Mouse (Mus musculus) small intestine, adult 2 months (tissue): ENCODE data around the gene Xbp1. TPM values are rescaled to one million over a fixed set of nuclear protein-coding genes. Genes with fewer than 3 reads are reported as not detected.

Experiments used
- H3K27ac ChIP-seq: fragments of 200-500 bp; 2 replicates; pipeline ENCODE4 v1.5.1; 2012; ENCODE audit warnings: low read depth, low read length, control low read depth, inconsistent platforms; ENCODE audit not compliant: insufficient read depth
- H3K27me3 ChIP-seq: fragments of 200-500 bp; 2 replicates; pipeline ENCODE4 v1.6.1; 2012; ENCODE audit warnings: mild to moderate bottlenecking, moderate library complexity, low read length, inconsistent platforms; ENCODE audit not compliant: control insufficient read depth, insufficient read depth
- H3K36me3 ChIP-seq: fragments of 200-500 bp; 2 replicates; pipeline ENCODE4 v1.6.1; 2012; ENCODE audit warnings: mild to moderate bottlenecking, low read length, control low read depth, inconsistent platforms; ENCODE audit not compliant: control insufficient read depth, insufficient read depth
- H3K4me1 ChIP-seq: fragments of 200-500 bp; 2 replicates; pipeline ENCODE4 v1.6.1; 2012; ENCODE audit warnings: low read length, inconsistent platforms, mixed read lengths; ENCODE audit not compliant: control insufficient read depth, insufficient read depth, insufficient read length
- H3K4me3 ChIP-seq: fragments of 200-500 bp; 2 replicates; pipeline ENCODE4 v1.5.1; 2012; ENCODE audit warnings: low read depth, mild to moderate bottlenecking, control low read depth, inconsistent platforms, low read length, moderate library complexity
- CTCF ChIP-seq: fragments of 200-500 bp; IDR thresholded peaks from 2 replicates; pipeline ENCODE4 v1.5.1; 2012; ENCODE audit warnings: low read depth, mild to moderate bottlenecking, control low read depth, inconsistent platforms, low read length, moderate library complexity, mixed read lengths; ENCODE audit not compliant: insufficient replicate concordance, insufficient read length; ENCODE audit errors: extremely low read depth
- POLR2A ChIP-seq: fragments of 200-500 bp; IDR thresholded peaks from 2 replicates; pipeline ENCODE4 v1.6.1; 2012; ENCODE audit warnings: low read depth, mild to moderate bottlenecking, control low read depth, inconsistent platforms, low read length, moderate library complexity
- WGBS: fragments of 180-500 bp; shearing (Covaris S2); methylation state at CpG from one replicate; pipeline ENCODE4 v1.1.7; 2018; 5-methylcytosine and 5-hydroxymethylcytosine counted together
- polyA plus RNA-seq: library from polyadenylated mRNA; depleted of rRNA; stranded (reverse); fragments of >200 nt; gene quantifications from 2 replicates; pipeline ENCODE4 v1.2.3, GENCODE M21; 2012; rRNA removed

Gene Xbp1
- polyA plus RNA-seq, 1 experiment, result 124 TPM

DNA sequence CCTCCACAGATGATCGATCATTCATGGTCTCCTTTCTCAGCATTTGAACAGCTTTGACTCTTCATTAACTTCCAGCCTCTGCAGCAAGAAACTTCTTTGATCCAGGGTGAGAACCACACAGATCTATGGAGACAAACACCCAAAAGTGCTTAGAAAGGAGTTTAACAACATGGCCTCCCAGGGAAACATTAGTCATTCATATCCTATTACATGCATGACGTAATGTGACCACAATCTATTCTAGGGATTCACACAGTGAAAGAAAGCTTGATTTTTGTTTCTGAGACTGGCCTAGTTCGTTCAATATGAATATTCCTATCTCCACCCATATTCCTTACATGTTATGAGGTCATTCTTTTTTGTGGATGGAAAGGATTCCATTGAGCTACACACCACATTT lies 45.1 kb downstream of the Xbp1 start:
- WGBS, result 91% methylated on average over 3 of the region's 3 CpGs
- no peaks in the 10 kb centered on the region for H3K27me3 ChIP-seq
- no peak overlapping the region for H3K4me3 ChIP-seq
- TF ChIP-seq POLR2A, result no peak
- no peak for TF ChIP-seq CTCF
- no peak overlapping the region for H3K27ac ChIP-seq
- H3K36me3 ChIP-seq, result no peaks in the 10 kb centered on the region
- H3K4me1 ChIP-seq, result no peaks in the 10 kb centered on the region

DNA sequence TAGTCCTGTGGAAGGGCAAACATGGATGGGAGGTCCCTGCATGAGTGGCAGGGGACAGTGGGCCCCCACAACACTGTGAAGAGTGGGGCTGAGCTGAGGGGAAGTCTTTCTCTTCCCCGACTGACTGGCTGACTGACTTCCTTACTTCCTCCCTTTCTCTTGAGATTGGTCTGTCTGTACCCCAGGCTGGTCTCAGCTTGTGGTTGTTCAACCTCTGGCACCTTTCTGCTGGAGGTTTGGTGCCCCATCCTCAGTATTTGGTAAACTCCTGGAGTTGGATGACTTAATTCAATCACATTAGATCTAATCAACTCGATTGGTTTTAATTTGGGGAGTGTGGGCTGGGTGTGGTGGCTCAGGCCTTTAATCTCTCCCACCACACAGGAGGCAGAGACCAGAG lies 46.0 kb downstream of the Xbp1 start:
- WGBS, result 48% methylated on average over 2 of the region's 2 CpGs
- Histone ChIP-seq H3K4me3 (no peak overlapping the region), H3K27ac (no peak overlapping the region), H3K4me1 (no peaks in the 10 kb centered on the region), H3K36me3 (no peaks in the 10 kb centered on the region), H3K27me3 (no peaks in the 10 kb centered on the region)
- TF ChIP-seq CTCF, result no peak
- TF ChIP-seq POLR2A, result no peak

DNA sequence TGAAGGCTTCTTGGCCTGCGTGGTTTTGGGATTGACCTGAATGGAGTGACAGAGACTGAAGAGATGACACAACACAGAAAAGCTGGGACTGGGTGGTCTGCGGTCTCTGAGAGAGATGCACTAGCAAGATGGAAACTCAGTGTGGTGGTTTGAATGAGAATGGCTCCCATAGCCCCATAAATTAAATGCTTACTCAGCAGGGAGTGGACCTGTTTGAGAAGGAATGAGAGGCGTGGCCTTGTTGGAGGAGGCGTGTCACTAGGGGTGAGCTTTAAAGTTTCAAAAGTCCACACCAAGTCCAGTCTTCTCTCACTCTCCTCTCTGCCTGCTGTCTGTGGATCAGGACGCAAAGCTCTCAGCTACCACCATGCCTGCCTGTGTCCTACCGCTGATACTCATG lies 47.2 kb downstream of the Xbp1 start:
- TF ChIP-seq POLR2A (no peak), CTCF (no peak)
- WGBS, result 95% methylated on average over 6 of the region's 6 CpGs
- Histone ChIP-seq H3K27me3 (no peaks in the 10 kb centered on the region), H3K4me3 (no peak overlapping the region), H3K36me3 (no peaks in the 10 kb centered on the region), H3K4me1 (no peaks in the 10 kb centered on the region), H3K27ac (no peak overlapping the region)

DNA sequence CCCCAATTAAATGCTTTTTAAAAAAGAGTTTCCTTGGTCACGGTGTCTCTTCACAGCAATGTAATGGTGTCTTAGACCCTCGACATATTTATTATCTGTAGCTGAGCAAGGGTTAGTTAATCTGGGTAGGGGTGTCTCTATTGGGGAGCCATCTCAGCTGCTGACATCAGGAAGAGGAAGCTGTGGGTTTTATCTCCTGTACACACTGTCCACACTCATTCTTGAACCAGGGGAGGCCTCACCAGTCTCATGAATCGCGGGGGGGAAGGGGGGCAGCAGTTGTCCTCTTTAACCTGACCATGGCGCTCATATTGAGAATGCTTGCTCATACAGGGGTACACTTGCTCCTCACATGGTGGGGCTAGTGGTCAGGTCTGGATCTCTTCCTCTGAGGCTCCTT lies 47.6 kb downstream of the Xbp1 start:
- no peaks in the 10 kb centered on the region for H3K27me3 ChIP-seq
- 86% methylated on average over 5 of the region's 5 CpGs for WGBS
- no peaks in the 10 kb centered on the region for H3K36me3 ChIP-seq
- TF ChIP-seq POLR2A (no peak), CTCF (no peak)
- H3K4me3 ChIP-seq, result no peak overlapping the region
- no peak overlapping the region for H3K27ac ChIP-seq
- H3K4me1 ChIP-seq, result no peaks in the 10 kb centered on the region

DNA sequence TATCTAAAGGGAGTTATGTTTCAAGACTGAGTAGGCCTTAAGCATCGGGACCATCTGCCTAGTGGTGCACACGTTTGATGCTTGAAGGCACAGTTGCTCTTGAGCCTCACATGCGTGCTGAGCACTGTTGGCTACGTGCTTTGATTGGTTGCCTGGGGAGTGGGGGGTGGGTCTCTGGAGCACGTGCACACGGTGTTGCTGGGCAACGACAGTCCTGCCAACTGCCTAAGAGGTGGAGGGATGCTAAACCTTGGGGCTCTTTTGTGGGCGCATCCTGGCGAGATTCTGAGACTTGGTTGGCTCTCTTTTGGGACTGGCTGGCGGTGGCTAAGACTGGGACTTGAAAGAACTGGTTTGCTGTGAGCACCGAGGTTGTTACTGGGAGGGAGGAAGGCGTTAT lies 49.0 kb downstream of the Xbp1 start, which contains the start of gene Ankrd36:
TSS of gene Ankrd36 (plus strand) at position 211 of the 400 bp plus-strand sequence.
- 81% methylated on average over 12 of the region's 12 CpGs for WGBS
- Histone ChIP-seq H3K4me3 (no peak within 1 kb of the TSS), H3K36me3 (no peaks in the 10 kb centered on the region), H3K4me1 (no peaks in the 10 kb centered on the region), H3K27ac (no peak within 1 kb of the TSS), H3K27me3 (no peaks in the 10 kb centered on the region)
- TF ChIP-seq CTCF (no peak), POLR2A (no peak)

DNA sequence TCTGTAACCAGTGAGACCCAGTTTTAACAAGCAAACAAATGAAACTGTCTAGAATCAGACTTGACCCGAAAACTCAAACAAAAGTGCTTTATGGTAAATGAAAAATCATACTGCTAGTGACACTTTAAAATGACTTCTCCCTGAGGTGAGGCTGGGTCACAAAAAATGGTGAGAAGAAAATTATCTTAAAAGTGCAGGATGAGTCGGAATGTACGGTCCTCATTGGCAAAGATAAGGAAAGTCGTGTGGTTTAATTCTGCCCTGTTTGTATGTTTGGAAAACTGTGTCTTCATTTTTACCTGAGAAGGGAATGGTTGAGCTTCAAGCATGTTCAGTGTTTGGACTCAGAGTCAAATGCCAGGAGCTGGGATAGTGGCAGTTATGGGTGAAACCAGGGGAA lies 51.4 kb downstream of the Xbp1 start:
- Histone ChIP-seq H3K27me3 (no peaks in the 10 kb centered on the region), H3K36me3 (no peaks in the 10 kb centered on the region), H3K4me3 (no peak overlapping the region), H3K4me1 (no peaks in the 10 kb centered on the region), H3K27ac (no peak overlapping the region)
- TF ChIP-seq CTCF, result no peak
- no peak for TF ChIP-seq POLR2A
- 81% methylated on average over 4 of the region's 4 CpGs for WGBS

DNA sequence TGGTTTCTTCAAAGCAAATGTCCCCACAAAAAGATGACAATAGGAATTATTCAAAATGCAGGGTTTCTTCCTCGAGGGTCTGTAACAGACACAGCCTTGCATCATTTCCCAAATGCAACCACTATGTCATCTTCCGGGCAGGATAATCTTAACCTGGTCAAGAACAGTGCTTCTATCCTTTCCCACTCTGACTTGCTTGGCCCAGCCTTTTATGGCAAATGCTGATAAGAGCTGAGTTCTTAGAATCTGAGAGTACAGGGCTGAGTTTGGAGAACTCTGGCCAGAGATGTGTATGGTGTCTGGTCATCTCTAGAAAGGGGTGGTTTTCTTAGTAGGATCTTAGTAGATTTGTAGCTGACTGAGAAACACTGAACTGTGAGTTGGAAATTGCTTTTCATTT lies 53.4 kb downstream of the Xbp1 start:
- H3K36me3 ChIP-seq, result no peaks in the 10 kb centered on the region
- H3K27me3 ChIP-seq, result no peaks in the 10 kb centered on the region
- H3K4me3 ChIP-seq, result no peak overlapping the region
- H3K4me1 ChIP-seq, result no peaks in the 10 kb centered on the region
- H3K27ac ChIP-seq, result no peak overlapping the region
- 71% methylated on average over 2 of the region's 2 CpGs for WGBS
- TF ChIP-seq POLR2A, result no peak
- TF ChIP-seq CTCF, result no peak

DNA sequence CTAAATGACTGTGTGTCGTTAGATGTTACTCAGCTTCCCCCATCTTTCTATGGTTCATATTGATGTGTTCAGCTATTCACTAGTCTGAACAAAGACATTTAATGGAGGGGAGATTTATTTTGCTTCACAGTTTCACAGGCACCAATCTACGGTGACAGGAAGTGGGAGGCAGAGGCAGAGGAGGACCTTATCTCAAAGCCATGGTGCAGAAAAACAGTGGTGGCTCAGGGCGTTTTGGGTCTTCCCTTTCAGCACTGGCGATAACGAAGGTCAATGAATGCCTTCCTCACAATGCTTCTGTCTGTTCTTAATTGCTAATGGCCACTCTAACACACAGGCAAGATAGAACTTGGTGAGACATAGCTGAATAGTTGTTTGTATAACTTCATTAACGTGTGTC lies 54.6 kb downstream of the Xbp1 start:
- H3K4me3 ChIP-seq, result no peak overlapping the region
- H3K27me3 ChIP-seq, result no peaks in the 10 kb centered on the region
- H3K4me1 ChIP-seq, result no peaks in the 10 kb centered on the region
- no peaks in the 10 kb centered on the region for H3K36me3 ChIP-seq
- no peak for TF ChIP-seq POLR2A
- TF ChIP-seq CTCF, result no peak
- 62% methylated on average over 6 of the region's 6 CpGs for WGBS
- H3K27ac ChIP-seq, result no peak overlapping the region

Other genes with a start within 250 kb of the Xbp1 start
- gene Znrf3, start 75.8 kb upstream of the Xbp1 start, polyA plus RNA-seq, result 2.7 and 4.1 TPM in 2 replicates
- gene Ccdc117, start 21.5 kb downstream of the Xbp1 start, polyA plus RNA-seq, result 2.2 and 2.9 TPM in 2 replicates
- not detected in 2 replicates for gene Ankrd36, start 49.0 kb downstream of the Xbp1 start, polyA plus RNA-seq
- gene Mrps24, start 195.0 kb downstream of the Xbp1 start, polyA plus RNA-seq, result 234 and 379 TPM in 2 replicates
- gene Urgcp, start 241.7 kb downstream of the Xbp1 start, polyA plus RNA-seq, result 18.6 and 45.5 TPM in 2 replicates